Mouse (Mus musculus) lung, postnatal 0 days (tissue): ENCODE results near the gene Nabp1. TPM values are rescaled to one million over a fixed set of nuclear protein-coding genes. Genes with fewer than 3 reads are reported as not detected.

ENCODE experiments used
- ATAC-seq: fragments of 200-750 bp; cut with Nextera tagmentation; 2 replicates; pipeline ENCODE4 v1.8.0; 2017; ENCODE audit warnings: moderate library complexity
- DNase-seq: peaks from one replicate; pipeline ENCODE4 v3.0.0-alpha.2; 2016; ENCODE audit warnings: low spot score
- H3K27ac ChIP-seq: fragments of 300-500 bp; sonication (generic); 2 replicates; pipeline ENCODE4 v1.5.1; 2014; ENCODE audit warnings: antibody characterized with exemption, mild to moderate bottlenecking, low read length, mixed read lengths
- H3K27me3 ChIP-seq: fragments of 300-500 bp; sonication (generic); replicated peaks from 2 replicates; pipeline ENCODE4 v1.6.1; 2014; ENCODE audit warnings: low read length, mixed read lengths; ENCODE audit not compliant: insufficient read depth
- H3K36me3 ChIP-seq: fragments of 300-500 bp; sonication (generic); 2 replicates; pipeline ENCODE4 v1.6.1; 2014; ENCODE audit warnings: low read length, mixed read lengths; ENCODE audit not compliant: insufficient read depth
- H3K4me1 ChIP-seq: fragments of 300-500 bp; sonication (generic); 2 replicates; pipeline ENCODE4 v1.6.1; 2014; ENCODE audit warnings: antibody characterized with exemption, low read depth, low read length, mixed read lengths; ENCODE audit not compliant: insufficient read depth
- H3K4me2 ChIP-seq: fragments of 300-500 bp; sonication (generic); replicated peaks from 2 replicates; pipeline ENCODE4 v1.6.1; 2014; ENCODE audit warnings: low read depth, mild to moderate bottlenecking, low read length, moderate library complexity, mixed read lengths
- H3K4me3 ChIP-seq: fragments of 300-500 bp; sonication (generic); 2 replicates; pipeline ENCODE4 v1.5.1; 2014; ENCODE audit warnings: low read depth, low read length
- H3K9ac ChIP-seq: fragments of 300-500 bp; sonication (generic); replicated peaks from 2 replicates; pipeline ENCODE4 v1.6.1; 2014; ENCODE audit warnings: low read depth, mild to moderate bottlenecking
- H3K9me3 ChIP-seq: fragments of 300-500 bp; sonication (generic); 2 replicates; pipeline ENCODE4 v1.6.1; 2016; ENCODE audit warnings: low read length, mixed read lengths
- CTCF ChIP-seq: IDR thresholded peaks from 2 replicates; pipeline ENCODE4 v1.5.1; 2016; ENCODE audit warnings: antibody characterized with exemption, mild to moderate bottlenecking
- EP300 ChIP-seq: IDR thresholded peaks from 2 replicates; pipeline ENCODE4 v1.6.1; 2016; ENCODE audit warnings: antibody characterized with exemption, mild to moderate bottlenecking, control low read depth
- WGBS: fragments of 180-500 bp; shearing (Covaris S2); extraction: QIAGEN DNeasy Blood & Tissue Kit; methylation state at CpG from one replicate; pipeline ENCODE4 v1.1.7; 2014; 5-methylcytosine and 5-hydroxymethylcytosine counted together
- polyA plus RNA-seq: library from polyadenylated mRNA; unstranded; fragments of >200 nt; fragmentation: Nextera tagmentation; extraction: Ambion mirVana; gene quantifications from 2 replicates; pipeline ENCODE4 v1.2.1, GENCODE M21; 2015

Nabp1 gene
- polyA plus RNA-seq, 1 experiment from 2014 or later, result 20.0 TPM

DNA sequence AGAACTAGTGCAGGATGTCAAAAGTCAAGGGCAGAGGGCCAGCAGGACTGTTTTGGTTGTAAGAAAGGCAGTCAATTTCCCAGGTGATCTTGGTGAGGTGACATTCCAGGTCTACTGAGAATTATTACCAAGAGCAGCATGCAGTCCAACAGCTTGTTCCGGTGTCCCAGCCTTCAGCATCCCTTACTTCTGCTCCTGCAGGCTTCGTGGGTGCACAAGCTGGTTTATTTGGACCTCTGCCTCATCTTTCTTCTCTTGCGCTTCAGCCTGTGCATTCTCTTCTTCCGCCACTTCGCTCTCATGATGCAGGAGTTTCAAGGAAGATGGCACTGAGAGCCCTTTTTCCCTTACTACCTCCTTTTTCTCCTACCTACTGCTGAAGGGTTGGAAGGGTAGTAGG is 15.2 kb downstream of the Nabp1 start:
- DNase-seq, result no peak
- no peak overlapping the region for H3K9ac ChIP-seq
- H3K36me3 ChIP-seq, result no peaks in the 10 kb centered on the region
- no peaks in the 10 kb centered on the region for H3K27me3 ChIP-seq
- H3K27ac ChIP-seq, result no peak overlapping the region
- TF ChIP-seq EP300 (no peak), CTCF (no peak)
- no peak overlapping the region for H3K4me2 ChIP-seq
- ATAC-seq, result no peak
- H3K4me1 ChIP-seq, result no peaks in the 10 kb centered on the region
- no peaks in the 10 kb centered on the region for H3K9me3 ChIP-seq
- H3K4me3 ChIP-seq, result no peak overlapping the region
- WGBS, result 80% methylated on average over 5 of the region's 5 CpGs

DNA sequence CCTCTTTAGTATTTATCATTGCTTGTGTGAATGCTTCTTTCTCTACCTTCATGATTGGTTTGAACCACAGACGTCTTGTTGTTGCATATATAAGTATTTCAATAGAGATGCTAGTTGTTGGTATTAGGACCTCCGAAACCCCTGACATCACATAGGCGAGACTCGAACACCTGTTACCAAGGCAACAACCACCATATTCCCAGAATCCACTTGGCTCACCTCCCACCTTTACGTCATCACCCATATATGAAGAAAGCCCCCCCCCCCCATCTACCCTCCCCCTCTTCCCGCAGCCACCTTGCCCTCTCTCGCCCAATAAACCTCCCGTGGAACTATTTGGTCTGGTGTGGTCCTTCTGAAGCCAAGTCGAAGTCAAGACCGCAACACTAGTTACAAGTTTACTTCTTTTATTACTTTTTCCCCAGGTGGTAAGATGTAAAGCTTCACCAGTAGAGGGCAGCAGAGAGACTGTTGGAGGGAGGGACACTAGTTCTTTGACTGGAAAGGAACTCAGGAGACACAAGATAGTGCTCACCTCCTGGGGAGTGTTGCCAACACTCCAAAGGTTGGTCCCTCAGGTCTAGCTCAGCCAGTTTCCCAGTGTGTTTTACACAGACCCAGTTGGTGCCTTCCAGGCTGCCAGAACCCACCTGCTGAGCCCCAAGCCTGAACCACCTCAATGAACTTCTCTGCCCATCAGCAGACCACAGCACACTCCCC is 19.3 kb downstream of the Nabp1 start:
- Histone ChIP-seq H3K9ac (no peak overlapping the region), H3K27me3 (no peaks in the 10 kb centered on the region), H3K4me2 (no peak overlapping the region), H3K4me1 (no peaks in the 10 kb centered on the region), H3K36me3 (no peaks in the 10 kb centered on the region), H3K27ac (no peak overlapping the region), H3K9me3 (no peaks in the 10 kb centered on the region), H3K4me3 (no peak overlapping the region)
- TF ChIP-seq CTCF (peak; percentile 89), EP300 (no peak)
- ATAC-seq, result peak; percentile 25; the same call in 1 of the 2 replicates
- peak; percentile 87 for DNase-seq
- 67% methylated on average over 10 of the region's 10 CpGs for WGBS

GRCm38 (mm10) chr1:51458089-51458488 is 20.1 kb downstream of the Nabp1 start:
- 47% methylated on average over 6 of the region's 6 CpGs for WGBS
- H3K27ac ChIP-seq, result no peak overlapping the region
- DNase-seq, result no peak
- H3K4me1 ChIP-seq, result no peaks in the 10 kb centered on the region
- no peaks in the 10 kb centered on the region for H3K27me3 ChIP-seq
- TF ChIP-seq CTCF (no peak), EP300 (no peak)
- no peak overlapping the region for H3K9ac ChIP-seq
- ATAC-seq, result no peak
- H3K9me3 ChIP-seq, result no peaks in the 10 kb centered on the region
- H3K4me3 ChIP-seq, result no peak overlapping the region
- H3K4me2 ChIP-seq, result no peak overlapping the region
- no peaks in the 10 kb centered on the region for H3K36me3 ChIP-seq

DNA sequence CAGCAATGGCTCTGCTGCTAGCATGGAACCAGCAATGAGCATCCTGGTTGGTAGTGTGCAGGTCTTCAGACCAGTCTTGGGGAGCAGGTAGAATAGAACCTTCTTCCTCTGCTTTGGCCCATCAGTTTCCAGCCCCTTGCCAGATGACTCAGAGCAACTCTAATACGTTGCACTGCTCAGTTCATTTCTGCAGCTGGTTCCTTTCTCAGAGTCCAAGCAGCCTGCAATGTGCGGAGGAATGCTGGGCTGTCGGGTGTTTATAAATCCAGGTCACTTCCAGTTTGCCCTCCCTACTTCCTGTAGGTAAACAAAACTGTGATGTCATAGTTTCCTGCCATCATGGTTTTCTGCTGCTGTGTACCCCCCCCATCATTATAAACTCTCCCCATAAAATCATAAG is 21.0 kb downstream of the Nabp1 start:
- DNase-seq, result no peak
- peak; percentile 17; the same call in 1 of the 2 replicates for ATAC-seq
- H3K27ac ChIP-seq, result no peak overlapping the region
- H3K4me3 ChIP-seq, result no peak overlapping the region
- H3K9ac ChIP-seq, result no peak overlapping the region
- WGBS, result 33% methylated on average over 3 of the region's 3 CpGs
- no peak overlapping the region for H3K4me2 ChIP-seq
- H3K4me1 ChIP-seq, result no peaks in the 10 kb centered on the region
- H3K36me3 ChIP-seq, result no peaks in the 10 kb centered on the region
- H3K9me3 ChIP-seq, result no peaks in the 10 kb centered on the region
- TF ChIP-seq EP300 (no peak), CTCF (no peak)
- H3K27me3 ChIP-seq, result no peaks in the 10 kb centered on the region

- no peaks in the 10 kb centered on the region for H3K27me3 ChIP-seq
- H3K36me3 ChIP-seq, result no peaks in the 10 kb centered on the region
- no peaks in the 10 kb centered on the region for H3K4me1 ChIP-seq
- H3K4me2 ChIP-seq, result no peak overlapping the region
- H3K27ac ChIP-seq, result no peak overlapping the region
- H3K9ac ChIP-seq, result no peak overlapping the region
- H3K9me3 ChIP-seq, result no peaks in the 10 kb centered on the region
- no peak for TF ChIP-seq CTCF
- no peak for TF ChIP-seq EP300
- WGBS, result 31% methylated on average over 2 of the region's 2 CpGs
- no peak for ATAC-seq
- no peak for DNase-seq
- no peak overlapping the region for H3K4me3 ChIP-seq
Measured at GRCm38 (mm10) chr1:51448789-51449188, 29.4 kb downstream of the Nabp1 start.

DNA sequence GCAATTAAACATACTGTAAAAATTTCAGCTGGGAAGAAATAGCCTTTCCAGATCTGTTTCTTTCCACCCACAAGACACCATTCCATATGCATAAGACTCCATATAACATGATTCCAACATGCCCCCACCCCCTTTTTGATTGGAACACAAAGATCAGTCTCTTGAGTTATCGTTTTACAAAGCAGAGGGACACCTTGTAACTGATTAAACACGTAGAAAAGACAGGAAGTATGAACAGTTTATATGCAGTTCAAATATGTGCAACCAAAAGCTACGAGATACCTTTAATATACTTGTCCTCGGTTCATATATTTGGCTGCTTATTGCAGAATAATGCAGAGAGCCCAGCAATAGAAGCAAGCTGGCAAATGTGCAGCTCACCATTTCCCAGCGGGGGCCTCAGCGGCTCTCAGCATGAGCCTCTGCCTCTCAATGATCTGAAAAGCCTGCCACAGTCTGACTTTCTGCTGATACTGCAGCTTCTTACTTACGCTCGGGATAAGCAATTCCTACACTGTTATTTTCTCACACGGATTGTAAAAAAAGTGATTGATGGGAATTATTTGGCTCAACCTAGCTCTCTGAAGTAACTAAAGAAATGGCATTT is 32.3 kb downstream of the Nabp1 start:
- Histone ChIP-seq H3K27ac (no peak overlapping the region), H3K4me2 (no peak overlapping the region), H3K36me3 (no peaks in the 10 kb centered on the region), H3K27me3 (no peaks in the 10 kb centered on the region), H3K4me1 (no peaks in the 10 kb centered on the region), H3K9me3 (no peaks in the 10 kb centered on the region), H3K9ac (no peak overlapping the region), H3K4me3 (no peak overlapping the region)
- DNase-seq, result peak; percentile 9
- ATAC-seq, result no peak
- no peak for TF ChIP-seq EP300
- TF ChIP-seq CTCF, result no peak; the same call in 1 of the 2 replicates
- WGBS, result 40% methylated on average over 9 of the region's 9 CpGs
